Mouse (Mus musculus) heart, postnatal 0 days (tissue): ENCODE data around the gene Parp1. TPM values are rescaled to one million over a fixed set of nuclear protein-coding genes. Genes with fewer than 3 reads are reported as not detected.
A peak's percentile ranks its signal among the peaks of the same experiment; 100 is the strongest.
"Not testable (repeated sequence)": the region's sequence is repeated elsewhere in the genome, so short reads cannot be mapped to it uniquely, and the experiment has no call there.

Experiments used
- ATAC-seq: fragments of 200-750 bp; cut with Nextera tagmentation; 2 replicates; pipeline ENCODE4 v1.8.0; 2017; ENCODE audit warnings: low read depth, moderate number of reproducible peaks, moderate library complexity; ENCODE audit not compliant: insufficient read depth
- DNase-seq: peaks from one replicate; pipeline ENCODE4 v3.0.0-alpha.2; 2016; ENCODE audit warnings: low spot score
- H3K27ac ChIP-seq: fragments of 300-500 bp; sonication (generic); 2 replicates; pipeline ENCODE4 v1.5.1; 2014; ENCODE audit warnings: low read depth, mild to moderate bottlenecking
- H3K27me3 ChIP-seq: fragments of 300-500 bp; sonication (generic); 2 replicates; pipeline ENCODE4 v1.6.1; 2014; ENCODE audit warnings: low read length, mixed read lengths; ENCODE audit not compliant: control insufficient read depth, insufficient read depth
- H3K36me3 ChIP-seq: fragments of 300-500 bp; sonication (generic); replicated peaks from 2 replicates; pipeline ENCODE4 v1.6.1; 2014; ENCODE audit warnings: low read length, mixed read lengths; ENCODE audit not compliant: control insufficient read depth, insufficient read depth
- H3K4me1 ChIP-seq: fragments of 300-500 bp; sonication (generic); 2 replicates; pipeline ENCODE4 v1.6.1; 2014; ENCODE audit warnings: antibody characterized with exemption; ENCODE audit not compliant: control insufficient read depth, insufficient read depth
- H3K4me2 ChIP-seq: fragments of 300-500 bp; sonication (generic); 2 replicates; pipeline ENCODE4 v1.6.1; 2014; ENCODE audit warnings: low read depth, mild to moderate bottlenecking, low read length, moderate library complexity
- H3K4me3 ChIP-seq: fragments of 300-500 bp; sonication (generic); 2 replicates; pipeline ENCODE4 v1.5.1; 2014; ENCODE audit warnings: low read depth, low read length
- H3K9ac ChIP-seq: fragments of 300-500 bp; sonication (generic); replicated peaks from 2 replicates; pipeline ENCODE4 v1.6.1; 2014; ENCODE audit warnings: low read depth, low read length, mixed read lengths
- H3K9me3 ChIP-seq: fragments of 300-500 bp; sonication (generic); replicated peaks from 2 replicates; pipeline ENCODE4 v1.6.1; 2016; ENCODE audit warnings: low read length; ENCODE audit not compliant: control insufficient read depth
- CTCF ChIP-seq: IDR thresholded peaks from 2 replicates; pipeline ENCODE4 v1.5.1; 2016; ENCODE audit warnings: antibody characterized with exemption, control low read depth, low read depth
- EP300 ChIP-seq: IDR thresholded peaks from 2 replicates; pipeline ENCODE4 v1.6.1; 2016; ENCODE audit warnings: antibody characterized with exemption, low read depth
- WGBS: fragments of 180-500 bp; shearing (Covaris S2); extraction: QIAGEN DNeasy Blood & Tissue Kit; methylation state at CpG from one replicate; pipeline ENCODE4 v1.1.7; 2014; 5-methylcytosine and 5-hydroxymethylcytosine counted together
- polyA plus RNA-seq: library from polyadenylated mRNA; unstranded; fragments of >200 nt; fragmentation: Nextera tagmentation; extraction: Ambion mirVana; gene quantifications from 2 replicates; pipeline ENCODE4 v1.2.1, GENCODE M21; 2015
- total RNA-seq: library from RNA; depleted of rRNA; stranded (reverse); fragments of >200 nt; gene quantifications from 2 replicates; pipeline ENCODE4 v1.2.3, GENCODE M21; 2014; ENCODE audit warnings: low replicate concordance

Parp1 gene
- total and polyA plus RNA-seq, 2 experiments from 2014 or later: 41.3 to 49.1 TPM

- ATAC-seq: peak; percentile 39
These were observed 38.3 kb downstream of the Parp1 start for GRCm38 (mm10) chr1:180606796-180607577.

GRCm38 (mm10) chr1:180607578-180607879, 38.8 kb downstream of the Parp1 start:
- H3K4me3 ChIP-seq: no peak overlapping the region
- H3K4me2 ChIP-seq: no peak overlapping the region
- H3K36me3 ChIP-seq: no peaks in the 10 kb centered on the region
- no peak for DNase-seq
- H3K27me3 ChIP-seq: no peaks in the 10 kb centered on the region
- ATAC-seq: no peak
- 84% methylated on average over 2 of the region's 2 CpGs for WGBS
- no peak for TF ChIP-seq EP300
- H3K9me3 ChIP-seq: 0 out of 2 replicates have a peak, but pooled peaks cover 3% of the 10 kb centered on the region
- H3K9ac ChIP-seq: no peak overlapping the region
- H3K27ac ChIP-seq: peak overlapping the region; percentile 72
- peaks cover 17% of the 10 kb centered on the region; the same call in 1 of the 2 replicates for H3K4me1 ChIP-seq

More at GRCm38 (mm10) chr1:180606796-180607577, 38.3 kb downstream of the Parp1 start:
- Histone ChIP-seq H3K4me1 (peaks cover 17% of the 10 kb centered on the region; the same call in 1 of the 2 replicates), H3K9me3 (0 out of 2 replicates have a peak, but pooled peaks cover 3% of the 10 kb centered on the region), H3K4me3 (no peak overlapping the region), H3K27me3 (no peaks in the 10 kb centered on the region), H3K4me2 (no peak overlapping the region), H3K36me3 (no peaks in the 10 kb centered on the region), H3K9ac (no peak overlapping the region), H3K27ac (peak overlapping the region; percentile 72)
- 49% methylated on average over 10 of the region's 10 CpGs for WGBS
- no peak for TF ChIP-seq CTCF
- no peak for TF ChIP-seq EP300
- no peak for DNase-seq

DNA sequence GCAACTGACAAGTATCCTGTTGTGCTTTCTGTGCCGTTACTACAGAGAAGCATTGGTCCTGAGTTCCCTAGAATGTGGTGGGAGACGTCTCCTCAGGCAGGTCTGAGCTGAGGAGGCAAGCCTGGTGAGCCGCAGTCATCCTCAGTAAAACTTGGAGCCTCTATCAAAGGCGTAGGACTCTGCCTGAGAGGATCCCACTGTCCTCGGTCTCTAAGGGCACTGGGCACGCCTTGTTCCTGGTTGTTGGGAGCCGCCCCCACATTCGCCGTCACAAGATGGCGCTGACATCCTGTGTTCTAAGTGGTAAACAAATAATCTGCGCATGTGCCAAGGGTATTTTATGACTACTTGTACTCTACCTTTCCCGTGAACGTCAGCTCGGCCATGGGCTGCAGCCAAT, 43.1 kb downstream of the Parp1 start:
- H3K9ac ChIP-seq, H3K36me3 ChIP-seq, ATAC-seq, H3K4me3 ChIP-seq, H3K4me2 ChIP-seq, H3K4me1 ChIP-seq, DNase-seq, H3K27me3 ChIP-seq, H3K27ac ChIP-seq, H3K9me3 ChIP-seq: not testable (repeated sequence)
- 86% methylated on average over 10 of the region's 14 CpGs for WGBS

GRCm38 (mm10) chr1:180616762-180617161, 48.0 kb downstream of the Parp1 start:
- H3K27me3 ChIP-seq: no peaks in the 10 kb centered on the region
- H3K4me2 ChIP-seq: no peak overlapping the region
- H3K9me3 ChIP-seq: no peaks in the 10 kb centered on the region
- DNase-seq (no peak), ATAC-seq (no peak)
- H3K4me1 ChIP-seq: no peaks in the 10 kb centered on the region
- H3K9ac ChIP-seq: no peak overlapping the region
- H3K36me3 ChIP-seq: no peaks in the 10 kb centered on the region
- TF ChIP-seq EP300 (no peak), CTCF (no peak)
- no peak overlapping the region for H3K4me3 ChIP-seq
- WGBS: 90% methylated on average over 3 of the region's 3 CpGs
- H3K27ac ChIP-seq: no peak overlapping the region

GRCm38 (mm10) chr1:180622389-180622788, 53.7 kb downstream of the Parp1 start:
- Histone ChIP-seq H3K36me3 (no peaks in the 10 kb centered on the region), H3K27ac (no peak overlapping the region), H3K4me1 (peaks cover 5% of the 10 kb centered on the region; the same call in 1 of the 2 replicates), H3K9me3 (peaks cover 4% of the 10 kb centered on the region; the same call in 1 of the 2 replicates), H3K4me3 (no peak overlapping the region), H3K9ac (no peak overlapping the region), H3K27me3 (no peaks in the 10 kb centered on the region), H3K4me2 (no peak overlapping the region)
- ATAC-seq (no peak), DNase-seq (no peak)
- TF ChIP-seq EP300 (no peak), CTCF (no peak)
- 80% methylated on average over 4 of the region's 4 CpGs for WGBS

GRCm38 (mm10) chr1:180623911-180624310, 55.2 kb downstream of the Parp1 start:
- WGBS: 97% methylated on average over 2 of the region's 2 CpGs
- no peak overlapping the region for H3K9ac ChIP-seq
- H3K27ac ChIP-seq: no peak overlapping the region
- TF ChIP-seq CTCF (peak; percentile 22), EP300 (no peak)
- H3K27me3 ChIP-seq: no peaks in the 10 kb centered on the region
- H3K4me3 ChIP-seq: no peak overlapping the region
- no peaks in the 10 kb centered on the region for H3K36me3 ChIP-seq
- ATAC-seq (no peak), DNase-seq (no peak)
- H3K4me1 ChIP-seq: peaks cover 5% of the 10 kb centered on the region; the same call in 1 of the 2 replicates
- peaks cover 4% of the 10 kb centered on the region; the same call in 1 of the 2 replicates for H3K9me3 ChIP-seq
- no peak overlapping the region for H3K4me2 ChIP-seq
